Mouse (Mus musculus) stomach, postnatal 0 days (tissue): Measurements from ENCODE around the gene Gstt1.

ENCODE experiments used
- CTCF ChIP-seq: IDR thresholded peaks from 2 replicates; pipeline ENCODE4 v1.5.1; 2016; ENCODE audit warnings: antibody characterized with exemption, low read depth, mild to moderate bottlenecking, moderate library complexity
- EP300 ChIP-seq: optimal IDR thresholded peaks from 2 replicates; pipeline ENCODE3; 2016; ENCODE audit warnings: antibody characterized with exemption

DNA sequence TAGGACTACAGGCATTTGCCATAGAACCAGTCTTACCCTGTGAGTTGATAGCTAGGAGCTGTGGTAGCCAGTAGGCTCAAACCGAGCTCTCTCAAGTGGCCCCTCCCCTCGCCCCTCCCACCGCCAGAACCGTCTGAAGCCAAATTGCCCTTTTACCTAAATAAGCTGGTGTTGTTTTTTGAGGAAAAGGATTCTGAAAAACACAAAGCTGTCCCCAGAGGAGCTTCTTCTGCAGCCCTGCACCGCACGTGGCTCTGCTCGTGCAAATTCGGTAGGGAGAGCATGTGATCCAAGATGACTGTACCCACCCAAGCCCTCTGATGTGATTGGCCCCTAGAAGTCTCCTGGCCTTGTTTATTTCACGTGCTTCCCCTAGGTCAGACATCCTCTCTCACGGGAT is 36.9 kb upstream of the Gstt1 start:
- TF ChIP-seq CTCF (no peak), EP300 (no peak)
